Mouse (Mus musculus) ES-Bruce4 (cell line): ENCODE measurements around the gene Trappc12.

ENCODE experiments used
- CTCF ChIP-seq: IDR thresholded peaks from one replicate; pipeline ENCODE4 v1.8.1; 2011; ENCODE audit warnings: low read depth, low read length
- EP300 ChIP-seq: IDR thresholded peaks from 2 replicates; pipeline ENCODE4 v1.6.1; 2011; ENCODE audit warnings: low read depth, low read length; ENCODE audit not compliant: insufficient read depth
- POLR2A ChIP-seq: IDR thresholded peaks from one replicate; pipeline ENCODE4 v1.8.1; 2011; ENCODE audit warnings: low read length; ENCODE audit not compliant: insufficient read depth

GRCm38 (mm10) chr12:28743328-28743727 is 6.9 kb downstream of the Trappc12 start:
- TF ChIP-seq CTCF = no peak
- no peak for TF ChIP-seq EP300
- no peak for TF ChIP-seq POLR2A
